Mouse (Mus musculus): ENCODE data around the gene Lpp. TPM values are rescaled to one million over a fixed set of nuclear protein-coding genes. Genes with fewer than 3 reads are reported as not detected.

Gene Lpp
- total and polyA plus RNA-seq, 3 experiments = 0.64 to 1.2 (median 0.68) TPM

GRCm38 (mm10) chr16:24482648-24483047 is 89.3 kb downstream of the Lpp start:
- TF ChIP-seq ZNF384 (IDR thresholded peaks at IDR 0.05; ENCODE audit: low read depth, low read length) (no peak), POLR2A (IDR thresholded peaks at IDR 0.05; ENCODE audit: low read depth, low read length) (no peak), MYC (IDR thresholded peaks at IDR 0.05; ENCODE audit: low read depth, low read length) (no peak), JUND (conservative IDR thresholded peaks at IDR 0.05; ENCODE audit: low read depth, low read length) (no peak), BHLHE40 (IDR thresholded peaks at IDR 0.05; ENCODE audit: low read depth, low read length) (no peak), ZMIZ1 (IDR thresholded peaks at IDR 0.05; ENCODE audit: low read depth, low read length) (no peak), MAZ (IDR thresholded peaks at IDR 0.05; ENCODE audit: low read depth, low read length) (no peak), TCF12 (IDR thresholded peaks at IDR 0.05; ENCODE audit: low read depth, low read length) (no peak), CTCF (conservative IDR thresholded peaks at IDR 0.05 in 1 of 2, IDR thresholded peaks at IDR 0.05 in 1 of 2; ENCODE audit: low read depth in 2 of 2, low read length in 2 of 2) (no peak), ZC3H11A (IDR thresholded peaks at IDR 0.05; ENCODE audit: low read depth, low read length) (no peak), UBTF (IDR thresholded peaks at IDR 0.05; ENCODE audit: low read depth, low read length) (no peak), POLR2AphosphoS2 (IDR thresholded peaks at IDR 0.05; ENCODE audit: low read depth, low read length) (no peak), CHD1 (IDR thresholded peaks at IDR 0.05; ENCODE audit: low read depth, low read length) (no peak)
- Histone ChIP-seq H3K4me2 (ENCODE audit: insufficient read depth, low read depth, poor library complexity, severe bottlenecking) (no peak overlapping the region), H3K36me3 (replicated peaks in 1 of 2; ENCODE audit: control insufficient read depth in 1 of 2, insufficient read depth in 1 of 2, low read length in 1 of 2) (no peaks in the 10 kb centered on the region), H3K27ac (ENCODE audit: insufficient read depth, low read depth) (no peak overlapping the region), H3K4me1 (ENCODE audit: control insufficient read depth in 1 of 2, insufficient read depth in 2 of 2) (peaks cover 0 to 2% of the 10 kb centered on the region in 2 experiments; a peak in 1 of 4 replicates), H3K79me2 (replicated peaks; ENCODE audit: control insufficient read depth, extremely low read depth, insufficient read depth, poor library complexity, severe bottlenecking) (no peaks in the 10 kb centered on the region), H3K27me3 (replicated peaks) (no peaks in the 10 kb centered on the region), H3K4me3 (replicated peaks in 1 of 3; ENCODE audit: low read depth in 2 of 3, low read length in 2 of 3, poor library complexity in 1 of 3) (no peak overlapping the region), H3K9me3 (replicated peaks; ENCODE audit: low read length) (peaks cover 5% of the 10 kb centered on the region), H3K9ac (ENCODE audit: insufficient read depth, low read depth) (no peak overlapping the region)
- dilution Hi-C loops (cut with MboI; ENCODE audit: extremely low pct_ligation_motif_present, extremely low pct_unique_long_range_greater_than_20kb, low sequenced_read_pairs) = no loop called here
- in situ Hi-C loops (cut with MboI; ENCODE audit: low pct_ligation_motif_present, low pct_unique_long_range_greater_than_20kb, low sequenced_read_pairs) = no loop called here
- DNase-seq (ENCODE audit: extremely low read depth) = no peak

GRCm38 (mm10) chr16:24483527-24484101 is 90.3 kb downstream of the Lpp start:
- Histone ChIP-seq H3K9me3 (replicated peaks; ENCODE audit: low read length) (peaks cover 5% of the 10 kb centered on the region), H3K4me1 (ENCODE audit: control insufficient read depth in 1 of 2, insufficient read depth in 2 of 2) (peaks cover 0 to 2% of the 10 kb centered on the region in 2 experiments; a peak in 1 of 4 replicates), H3K4me2 (ENCODE audit: insufficient read depth, low read depth, poor library complexity, severe bottlenecking) (no peak overlapping the region), H3K27me3 (replicated peaks) (no peaks in the 10 kb centered on the region), H3K36me3 (replicated peaks in 1 of 2; ENCODE audit: control insufficient read depth in 1 of 2, insufficient read depth in 1 of 2, low read length in 1 of 2) (no peaks in the 10 kb centered on the region), H3K4me3 (replicated peaks in 1 of 3; ENCODE audit: low read depth in 2 of 3, low read length in 2 of 3, poor library complexity in 1 of 3) (no peak overlapping the region), H3K9ac (ENCODE audit: insufficient read depth, low read depth) (no peak overlapping the region), H3K27ac (ENCODE audit: insufficient read depth, low read depth) (no peak overlapping the region), H3K79me2 (replicated peaks; ENCODE audit: control insufficient read depth, extremely low read depth, insufficient read depth, poor library complexity, severe bottlenecking) (no peaks in the 10 kb centered on the region)
- TF ChIP-seq NRF1 (IDR thresholded peaks at IDR 0.05; ENCODE audit: low read depth, low read length) (no peak), MAFK (IDR thresholded peaks at IDR 0.05; ENCODE audit: insufficient replicate concordance, low read length) (no peak), RAD21 (IDR thresholded peaks at IDR 0.05; ENCODE audit: low read depth, low read length) (no peak), ELF1 (IDR thresholded peaks at IDR 0.05; ENCODE audit: low read depth, low read length) (no peak), CHD1 (IDR thresholded peaks at IDR 0.05; ENCODE audit: low read depth, low read length) (no peak), POLR2AphosphoS2 (IDR thresholded peaks at IDR 0.05; ENCODE audit: low read depth, low read length) (no peak), E2F4 (IDR thresholded peaks at IDR 0.05; ENCODE audit: insufficient replicate concordance, low read depth, low read length) (no peak), JUN (IDR thresholded peaks at IDR 0.05; ENCODE audit: insufficient read depth, low read depth, low read length) (no peak), POLR2A (IDR thresholded peaks at IDR 0.05; ENCODE audit: low read depth, low read length) (no peak), BHLHE40 (IDR thresholded peaks at IDR 0.05; ENCODE audit: low read depth, low read length) (no peak), UBTF (IDR thresholded peaks at IDR 0.05; ENCODE audit: low read depth, low read length) (no peak), USF1 (IDR thresholded peaks at IDR 0.05; ENCODE audit: low read depth, low read length) (no peak), SIN3A (IDR thresholded peaks at IDR 0.05; ENCODE audit: low read length) (no peak), MEF2A (IDR thresholded peaks at IDR 0.05; ENCODE audit: borderline replicate concordance, low read depth, low read length) (no peak), ZMIZ1 (IDR thresholded peaks at IDR 0.05; ENCODE audit: low read depth, low read length) (no peak), ZC3H11A (IDR thresholded peaks at IDR 0.05; ENCODE audit: low read depth, low read length) (no peak), RCOR1 (conservative IDR thresholded peaks at IDR 0.05; ENCODE audit: low read depth, low read length) (no peak), PAX5 (IDR thresholded peaks at IDR 0.05; ENCODE audit: low read length) (no peak), ZNF384 (IDR thresholded peaks at IDR 0.05; ENCODE audit: low read depth, low read length) (no peak), NELFE (IDR thresholded peaks at IDR 0.05; ENCODE audit: low read depth, low read length) (no peak)
- no peak for DNase-seq (ENCODE audit: extremely low read depth)
- dilution Hi-C loops (cut with MboI; ENCODE audit: extremely low pct_ligation_motif_present, extremely low pct_unique_long_range_greater_than_20kb, low sequenced_read_pairs) = no loop called here
- in situ Hi-C loops (cut with MboI; ENCODE audit: low pct_ligation_motif_present, low pct_unique_long_range_greater_than_20kb, low sequenced_read_pairs) = no loop called here

Measured in CH12.LX (cell line).